ENCODE assay signal across 24 mouse cellular contexts in the genomic region with DNA sequence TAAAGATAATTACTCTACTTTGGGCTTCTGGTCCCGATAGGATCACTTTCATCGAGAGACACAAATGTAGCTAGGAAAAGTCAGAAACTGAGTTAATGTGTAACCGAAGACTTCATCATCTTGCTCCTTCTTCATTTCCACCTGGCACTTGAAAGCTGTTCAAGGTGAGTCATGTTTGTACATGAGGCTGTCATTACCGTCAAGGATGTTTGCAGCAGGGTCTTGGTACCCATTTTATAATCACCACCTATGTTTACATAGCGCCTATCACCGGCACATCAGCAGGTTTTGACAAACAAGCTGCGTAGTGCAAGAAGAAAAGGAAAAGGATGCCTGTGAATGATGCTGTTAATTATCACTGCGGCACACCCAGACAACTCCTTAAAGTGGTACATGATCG.
"Had no signal": no experiment of that assay in that cellular context is flagged by ENCODE, and none has a peak within 500 bp of the region (broad histone marks: within the 10 kb centered on the region; RNA-seq: fewer than 3 reads in every experiment).

No protein-coding gene starts in this region.

- DNase-seq: gastrocnemius, adult 2 months; gastrocnemius, postnatal 10 days; gastrocnemius, postnatal 25 days; heart, adult 2 months; heart, postnatal 14 days; heart, postnatal 36 days; kidney, adult 11 months; kidney, adult 8-10 months; kidney, postnatal 14 days; kidney, postnatal 36 days; left cerebral cortex, postnatal 4 days; liver; liver, embryonic 13.5 days had no signal

- H3K27ac ChIP-seq: gastrocnemius, adult 2 months; heart, adult 2 months; heart, embryonic 13.5 days; heart, embryonic 15.5 days; hindbrain, embryonic 13.5 days; hindbrain, embryonic 15.5 days; hindbrain, postnatal 0 days; kidney, postnatal 0 days; layer of hippocampus, adult 2 months; limb, embryonic 12.5 days; liver, embryonic 13.5 days had no signal

- H3K27me3 ChIP-seq: heart, embryonic 13.5 days; heart, embryonic 15.5 days; hindbrain, embryonic 13.5 days; hindbrain, embryonic 15.5 days; liver, embryonic 13.5 days had no signal

- H3K4me1 ChIP-seq: heart, embryonic 13.5 days; heart, embryonic 15.5 days; liver, embryonic 13.5 days had no signal

- H3K4me2 ChIP-seq: heart, embryonic 11.5 days; heart, embryonic 13.5 days; heart, embryonic 15.5 days; hindbrain, embryonic 13.5 days; hindbrain, embryonic 15.5 days; limb, embryonic 12.5 days; liver, embryonic 11.5 days; liver, embryonic 13.5 days had no signal

- H3K4me3 ChIP-seq: gastrocnemius, adult 2 months; heart, adult 2 months; heart, embryonic 13.5 days; heart, embryonic 15.5 days; hindbrain, embryonic 13.5 days; hindbrain, embryonic 15.5 days; layer of hippocampus, adult 2 months; limb, embryonic 12.5 days; liver, embryonic 13.5 days had no signal

- H3K36me3 ChIP-seq: heart, embryonic 13.5 days; heart, embryonic 15.5 days; hindbrain, embryonic 13.5 days; hindbrain, embryonic 15.5 days; limb, embryonic 12.5 days; liver, embryonic 13.5 days had no signal

- ATAC-seq: forebrain, embryonic 16.5 days; hindbrain, postnatal 0 days had no signal

- H3K9me3 ChIP-seq: heart, embryonic 13.5 days; heart, embryonic 15.5 days; hindbrain, embryonic 13.5 days; hindbrain, embryonic 15.5 days; limb, embryonic 12.5 days; liver, embryonic 13.5 days had no signal

- H3K9ac ChIP-seq: heart, embryonic 13.5 days; heart, embryonic 15.5 days; hindbrain, embryonic 13.5 days; hindbrain, embryonic 15.5 days; limb, embryonic 12.5 days; liver, embryonic 13.5 days had no signal
